Mouse (Mus musculus) hematopoietic stem cell, adult 5-6 weeks (primary cell): ENCODE data around the gene Adamtsl1. TPM values are rescaled to one million over a fixed set of nuclear protein-coding genes. Genes with fewer than 3 reads are reported as not detected.

Experiments
- ATAC-seq, 2 experiments: fragments of 125-278 bp in 1 of 2; replicated peaks in 1 of 2; 2 replicates each; pipeline ENCODE4 v1.8.0; 2016 to 2017; ENCODE audit warnings: inconsistent platforms in 2 of 2, mild to moderate bottlenecking in 2 of 2, moderate number of reproducible peaks in 2 of 2, low read depth in 1 of 2, moderate TSS enrichment in 1 of 2; ENCODE audit not compliant: low FRiP score in 2 of 2, poor library complexity in 2 of 2, severe bottlenecking in 2 of 2, insufficient read depth in 1 of 2, low TSS enrichment in 1 of 2
- total RNA-seq: library from RNA; stranded (forward); fragments of 172-1452, 232-1000 nt; gene quantifications from 2 replicates; pipeline ENCODE4 v1.2.3, GENCODE M21; 2017

Gene Adamtsl1
- total RNA-seq, 1 experiment from 2014 or later = not detected

GRCm38 (mm10) chr4:85618746-85619145, 104.8 kb downstream of the Adamtsl1 start:
- no peak for ATAC-seq

GRCm38 (mm10) chr4:85619261-85619660, 105.3 kb downstream of the Adamtsl1 start:
- ATAC-seq = no peak

GRCm38 (mm10) chr4:85629381-85629780, 115.4 kb downstream of the Adamtsl1 start:
- ATAC-seq = no peak

- no peak for ATAC-seq
Observed at GRCm38 (mm10) chr4:85669271-85669670, 155.3 kb downstream of the Adamtsl1 start.

GRCm38 (mm10) chr4:85669735-85670134, 155.8 kb downstream of the Adamtsl1 start:
- ATAC-seq = no peak

- ATAC-seq = no peak
Observed at GRCm38 (mm10) chr4:85672290-85672689, 158.3 kb downstream of the Adamtsl1 start.

GRCm38 (mm10) chr4:85677621-85678020, 163.6 kb downstream of the Adamtsl1 start:
- no peak for ATAC-seq

GRCm38 (mm10) chr4:85686160-85686559, 172.2 kb downstream of the Adamtsl1 start:
- ATAC-seq = no peak

- no peak for ATAC-seq
Observed at GRCm38 (mm10) chr4:85695237-85695636, 181.3 kb downstream of the Adamtsl1 start.

GRCm38 (mm10) chr4:85707352-85708057, 193.5 kb downstream of the Adamtsl1 start:
- ATAC-seq = no peak

GRCm38 (mm10) chr4:85709636-85710035, 195.7 kb downstream of the Adamtsl1 start:
- no peak for ATAC-seq

GRCm38 (mm10) chr4:85724999-85725398, 211.0 kb downstream of the Adamtsl1 start:
- no peak for ATAC-seq

GRCm38 (mm10) chr4:85727731-85728130, 213.8 kb downstream of the Adamtsl1 start:
- no peak for ATAC-seq

GRCm38 (mm10) chr4:85728416-85728815, 214.4 kb downstream of the Adamtsl1 start:
- ATAC-seq = no peak

- no peak for ATAC-seq
Observed at GRCm38 (mm10) chr4:85740478-85740877, 226.5 kb downstream of the Adamtsl1 start.

GRCm38 (mm10) chr4:85741825-85742391, 227.9 kb downstream of the Adamtsl1 start:
- ATAC-seq = peak in 1 of 2 experiments; percentile 49; a peak in 2 of 4 replicates

- ATAC-seq = no peak
Observed at GRCm38 (mm10) chr4:85743427-85743826, 229.5 kb downstream of the Adamtsl1 start.

GRCm38 (mm10) chr4:85762684-85763083, 248.7 kb downstream of the Adamtsl1 start:
- ATAC-seq = no peak
